Mouse (Mus musculus): ENCODE results near the gene Mrpl1.

DNA sequence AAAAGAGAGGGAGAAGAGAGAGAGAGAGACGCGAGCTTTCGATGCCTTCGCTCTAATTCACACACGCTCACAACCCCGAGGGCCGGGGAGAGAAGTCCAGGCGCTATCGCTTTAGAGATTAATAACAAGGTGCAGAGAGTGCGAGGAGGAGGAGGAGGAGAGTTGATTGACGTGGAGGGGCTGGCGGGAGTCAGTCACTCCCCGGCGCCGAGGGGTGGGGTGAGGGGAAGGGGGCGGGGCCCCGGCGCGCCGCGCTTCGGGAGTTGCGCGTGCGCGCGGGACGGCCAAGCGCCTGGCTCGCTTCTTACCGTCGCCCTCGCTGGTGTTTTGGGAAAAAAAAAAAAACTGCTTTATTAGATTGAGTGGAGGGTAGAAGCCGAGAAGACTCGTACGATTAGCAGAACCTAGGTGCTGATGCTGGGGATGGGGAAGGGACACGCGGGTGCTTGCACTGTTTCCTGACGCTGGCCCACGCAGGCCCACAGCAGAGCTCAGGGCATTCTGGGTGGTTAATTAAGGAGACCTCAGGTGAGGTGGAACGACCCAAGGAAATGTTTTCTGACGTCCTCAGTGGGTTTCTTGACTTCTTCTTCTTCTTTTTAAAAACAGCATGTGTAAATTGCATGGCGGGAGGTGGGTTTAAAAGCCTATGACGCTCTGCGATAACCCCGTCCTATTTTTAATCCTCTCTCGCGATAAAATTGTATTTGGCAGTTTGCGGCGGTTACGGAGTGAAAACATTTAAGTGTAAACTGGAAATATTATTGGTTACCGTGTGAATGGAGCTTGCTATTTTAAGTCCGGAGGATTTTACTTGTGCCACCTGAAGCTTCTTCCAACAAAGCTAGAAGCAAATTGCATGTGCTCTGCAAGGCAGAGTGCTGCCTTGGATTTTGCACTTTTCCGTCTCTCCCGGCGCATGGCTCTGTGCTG lies 46.6 kb upstream of the Mrpl1 start:
- peak; percentile 63 for TF ChIP-seq POLR2A (IDR thresholded peaks at IDR 0.05; ENCODE audit: control insufficient read depth, low read depth, low read length)
- no peak for TF ChIP-seq CTCF (IDR thresholded peaks at IDR 0.05; ENCODE audit: control insufficient read depth, insufficient read depth, insufficient replicate concordance, low read depth, low read length)
